Mouse (Mus musculus) thymus, adult 2 months (tissue): ENCODE data around the gene S100a5.

Source experiments
- CTCF ChIP-seq: fragments of 200-500 bp; IDR thresholded peaks from 2 replicates; pipeline ENCODE4 v1.5.1; 2012; ENCODE audit warnings: mild to moderate bottlenecking, control low read depth, low read length, moderate library complexity, borderline replicate concordance; ENCODE audit not compliant: control insufficient read depth, poor library complexity, insufficient read depth; ENCODE audit errors: extremely low read depth
- POLR2A ChIP-seq: fragments of 200-500 bp; IDR thresholded peaks from 2 replicates; pipeline ENCODE4 v1.6.1; 2012; ENCODE audit warnings: mild to moderate bottlenecking, low read length, control low read depth, moderate library complexity; ENCODE audit not compliant: control insufficient read depth, poor library complexity, insufficient read depth; ENCODE audit errors: extremely low read depth

GRCm38 (mm10) chr3:90586906-90587305 is 21.4 kb upstream of the S100a5 start:
- TF ChIP-seq CTCF (0 out of 2 replicates have a peak, but pooled peaks have one; percentile 28), POLR2A (0 out of 2 replicates have a peak, but pooled peaks have one; percentile 41)
